Mouse (Mus musculus) lung, embryonic 15.5 days (tissue): ENCODE data around the gene Gm20741. TPM values are rescaled to one million over a fixed set of nuclear protein-coding genes. Genes with fewer than 3 reads are reported as not detected.

Experiments used
- polyA plus RNA-seq: library from polyadenylated mRNA; unstranded; fragments of >200 nt; fragmentation: Nextera tagmentation; extraction: Ambion mirVana; gene quantifications from 2 replicates; pipeline ENCODE4 v1.2.1, GENCODE M21; 2015

The Gm20741 gene
- polyA plus RNA-seq, 1 experiment from 2014 or later: not detected

Other genes with a start within 250 kb of the Gm20741 start
- 3.2 and 3.7 TPM in 2 replicates for gene Cldn8, start 249.0 kb downstream of the Gm20741 start, polyA plus RNA-seq
- gene Krtap24-1, start 199.9 kb downstream of the Gm20741 start, polyA plus RNA-seq: not detected in 2 replicates
- gene 2310079G19Rik, start 184.6 kb downstream of the Gm20741 start, polyA plus RNA-seq: not detected in 2 replicates
- not detected in 2 replicates for gene Krtap26-1, start 164.4 kb downstream of the Gm20741 start, polyA plus RNA-seq
- not detected in 2 replicates for gene Krtap27-1, start 140.5 kb downstream of the Gm20741 start, polyA plus RNA-seq
- not detected in 2 replicates for gene 2310061N02Rik, start 104.3 kb downstream of the Gm20741 start, polyA plus RNA-seq
- gene Krtap13-1, start 83.4 kb downstream of the Gm20741 start, polyA plus RNA-seq: not detected in 2 replicates
- gene Krtap13, start 60.6 kb downstream of the Gm20741 start, polyA plus RNA-seq: not detected in 2 replicates
- not detected in 2 replicates for gene 2310034C09Rik, start 53.4 kb downstream of the Gm20741 start, polyA plus RNA-seq
- gene 2310057N15Rik, start 38.0 kb downstream of the Gm20741 start, polyA plus RNA-seq: not detected in 2 replicates
- not detected in 2 replicates for gene Gm5965, start 34.3 kb downstream of the Gm20741 start, polyA plus RNA-seq
- gene Krtap15, start 8.0 kb upstream of the Gm20741 start, polyA plus RNA-seq: not detected in 2 replicates
- gene Krtap14, start 13.9 kb upstream of the Gm20741 start, polyA plus RNA-seq: not detected in 2 replicates
- gene Krtap19-1, start 57.2 kb upstream of the Gm20741 start, polyA plus RNA-seq: not detected in 2 replicates
- gene Krtap19-2, start 62.0 kb upstream of the Gm20741 start, polyA plus RNA-seq: not detected in 2 replicates
- gene Krtap19-3, start 65.8 kb upstream of the Gm20741 start, polyA plus RNA-seq: not detected in 2 replicates
- not detected in 2 replicates for gene Krtap19-4, start 72.9 kb upstream of the Gm20741 start, polyA plus RNA-seq
- not detected in 2 replicates for gene Krtap19-5, start 84.2 kb upstream of the Gm20741 start, polyA plus RNA-seq
- gene Krtap19-9b, start 120.0 kb upstream of the Gm20741 start, polyA plus RNA-seq: not detected in 2 replicates
- gene Krtap16-3, start 150.7 kb upstream of the Gm20741 start, polyA plus RNA-seq: not detected in 2 replicates
- not detected in 2 replicates for gene Krtap22-2, start 198.5 kb upstream of the Gm20741 start, polyA plus RNA-seq
- gene Gm10229, start 203.1 kb upstream of the Gm20741 start, polyA plus RNA-seq: not detected in 2 replicates
- not detected in 2 replicates for gene Krtap6-1, start 219.5 kb upstream of the Gm20741 start, polyA plus RNA-seq
- gene Gm10228, start 229.3 kb upstream of the Gm20741 start, polyA plus RNA-seq: not detected in 2 replicates
- gene Krtap6-5, start 235.7 kb upstream of the Gm20741 start, polyA plus RNA-seq: not detected in 2 replicates